Mouse (Mus musculus): ENCODE results near the gene Dync1li1. TPM values are rescaled to one million over a fixed set of nuclear protein-coding genes. Genes with fewer than 3 reads are reported as not detected.

Gene Dync1li1
- polyA plus RNA-seq, 1 experiment from 2014 or later: 122 TPM

- H3K27ac ChIP-seq: no peak overlapping the region
- no peaks in the 10 kb centered on the region for H3K9me3 ChIP-seq
- H3K27me3 ChIP-seq (ENCODE audit: insufficient read depth, poor library complexity, severe bottlenecking): no peaks in the 10 kb centered on the region
- H3K4me3 ChIP-seq: no peak overlapping the region
- 0 out of 2 replicates have a peak, but pooled peaks cover 3% of the 10 kb centered on the region for H3K4me1 ChIP-seq (replicated peaks)
- 87% methylated on average over 2 of the region's 2 CpGs for WGBS
- H3K36me3 ChIP-seq: peaks cover 59% of the 10 kb centered on the region
- no peak for DNase-seq (ENCODE audit: low spot score)
These were observed 54.1 kb downstream of the Dync1li1 start for GRCm38 (mm10) chr9:114742731-114743130.

- Histone ChIP-seq H3K4me1 (replicated peaks) (0 out of 2 replicates have a peak, but pooled peaks cover 3% of the 10 kb centered on the region), H3K9me3 (no peaks in the 10 kb centered on the region), H3K36me3 (peaks cover 71% of the 10 kb centered on the region), H3K27me3 (ENCODE audit: insufficient read depth, poor library complexity, severe bottlenecking) (no peaks in the 10 kb centered on the region), H3K27ac (no peak overlapping the region), H3K4me3 (no peak overlapping the region)
- WGBS: 92% methylated on average over 4 of the region's 4 CpGs
- DNase-seq (ENCODE audit: low spot score): no peak
These were observed 56.6 kb downstream of the Dync1li1 start for GRCm38 (mm10) chr9:114745163-114745562.

DNA sequence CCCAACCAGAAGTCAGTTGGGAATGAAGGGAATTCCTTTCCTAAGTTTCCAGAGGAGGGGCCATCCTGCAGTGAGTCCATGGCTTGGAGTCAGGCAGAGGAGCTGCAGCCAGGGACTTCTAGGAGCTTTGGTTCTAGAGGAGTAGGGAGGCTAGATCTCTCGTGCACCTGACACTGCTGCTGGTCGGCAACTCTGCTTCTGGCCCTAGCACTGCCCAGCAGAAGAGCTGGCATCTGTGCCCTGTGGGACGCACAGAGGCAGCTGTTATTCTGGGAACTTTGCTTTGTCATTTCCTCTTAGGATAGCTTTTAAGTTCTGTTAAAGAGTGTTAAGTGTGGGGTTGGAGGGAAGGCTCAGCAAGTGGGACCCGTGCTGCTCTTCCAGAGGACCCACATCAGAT lies 57.1 kb downstream of the Dync1li1 start:
- H3K27ac ChIP-seq: no peak overlapping the region
- no peak overlapping the region for H3K4me3 ChIP-seq
- DNase-seq (ENCODE audit: low spot score): no peak
- peaks cover 71% of the 10 kb centered on the region for H3K36me3 ChIP-seq
- H3K4me1 ChIP-seq (replicated peaks): 0 out of 2 replicates have a peak, but pooled peaks cover 3% of the 10 kb centered on the region
- no peaks in the 10 kb centered on the region for H3K27me3 ChIP-seq (ENCODE audit: insufficient read depth, poor library complexity, severe bottlenecking)
- 86% methylated on average over 4 of the region's 4 CpGs for WGBS
- H3K9me3 ChIP-seq: no peaks in the 10 kb centered on the region

- Histone ChIP-seq H3K4me1 (replicated peaks) (0 out of 2 replicates have a peak, but pooled peaks cover 3% of the 10 kb centered on the region), H3K9me3 (no peaks in the 10 kb centered on the region), H3K4me3 (no peak overlapping the region), H3K27me3 (ENCODE audit: insufficient read depth, poor library complexity, severe bottlenecking) (no peaks in the 10 kb centered on the region), H3K36me3 (peaks cover 64% of the 10 kb centered on the region), H3K27ac (no peak overlapping the region)
- no peak for DNase-seq (ENCODE audit: low spot score)
- 88% methylated on average over 10 of the region's 10 CpGs for WGBS
These were observed 58.4 kb downstream of the Dync1li1 start for GRCm38 (mm10) chr9:114747012-114747411.

DNA sequence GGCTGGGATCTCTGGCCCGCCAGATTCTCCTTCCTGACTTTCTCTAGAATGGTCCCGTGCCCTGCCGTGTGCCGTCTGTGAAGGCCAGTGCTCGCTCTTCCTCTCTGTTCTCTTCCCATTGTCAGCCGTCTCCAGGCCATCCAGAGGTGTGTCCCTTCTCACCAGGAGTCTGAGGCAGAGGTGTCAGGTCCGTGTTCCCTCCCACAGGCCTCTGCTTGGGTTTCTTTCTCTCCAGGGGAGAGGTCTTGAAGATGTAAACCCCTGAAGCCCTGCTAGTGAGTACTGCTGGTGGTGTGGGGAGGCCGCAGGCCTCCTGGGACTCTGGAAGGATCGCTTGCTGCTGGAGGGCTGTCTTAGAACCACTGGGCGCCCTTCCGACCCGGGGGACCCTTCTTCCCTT lies 58.9 kb downstream of the Dync1li1 start:
- DNase-seq (ENCODE audit: low spot score): no peak
- 86% methylated on average over 12 of the region's 12 CpGs for WGBS
- H3K9me3 ChIP-seq: no peaks in the 10 kb centered on the region

DNA sequence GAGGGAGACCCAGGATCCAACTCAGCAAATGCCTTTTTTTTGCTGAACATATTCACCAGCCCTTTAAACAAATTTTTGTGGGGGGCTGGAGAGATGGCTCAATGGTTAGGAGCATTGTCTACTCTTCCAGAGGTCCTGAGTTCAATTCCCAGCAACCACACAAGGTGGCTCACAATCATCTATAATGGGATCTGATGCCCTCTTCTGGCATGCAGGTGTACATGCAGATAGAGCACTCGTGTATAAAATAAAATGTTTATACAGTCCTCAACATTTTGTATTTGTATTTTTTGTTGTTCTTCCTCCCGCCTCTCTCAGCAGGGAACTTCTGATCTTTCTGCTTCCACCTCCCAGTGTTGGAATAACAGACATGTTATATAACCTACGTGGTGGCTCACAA lies 63.0 kb downstream of the Dync1li1 start:
- no peaks in the 10 kb centered on the region for H3K9me3 ChIP-seq
- H3K4me1 ChIP-seq (replicated peaks): peaks cover 12% of the 10 kb centered on the region
- no peak overlapping the region for H3K27ac ChIP-seq
- WGBS: 79% methylated on average over 3 of the region's 3 CpGs
- no peak for DNase-seq (ENCODE audit: low spot score)
- H3K36me3 ChIP-seq: peaks cover 56% of the 10 kb centered on the region
- H3K27me3 ChIP-seq (ENCODE audit: insufficient read depth, poor library complexity, severe bottlenecking): no peaks in the 10 kb centered on the region
- no peak overlapping the region for H3K4me3 ChIP-seq

More for the DNA sequence above, 58.9 kb downstream of the Dync1li1 start:
- H3K36me3 ChIP-seq: peaks cover 61% of the 10 kb centered on the region
- no peaks in the 10 kb centered on the region for H3K27me3 ChIP-seq (ENCODE audit: insufficient read depth, poor library complexity, severe bottlenecking)
- H3K4me1 ChIP-seq (replicated peaks): peaks cover 5% of the 10 kb centered on the region
- H3K4me3 ChIP-seq: no peak overlapping the region
- H3K27ac ChIP-seq: no peak overlapping the region

DNA sequence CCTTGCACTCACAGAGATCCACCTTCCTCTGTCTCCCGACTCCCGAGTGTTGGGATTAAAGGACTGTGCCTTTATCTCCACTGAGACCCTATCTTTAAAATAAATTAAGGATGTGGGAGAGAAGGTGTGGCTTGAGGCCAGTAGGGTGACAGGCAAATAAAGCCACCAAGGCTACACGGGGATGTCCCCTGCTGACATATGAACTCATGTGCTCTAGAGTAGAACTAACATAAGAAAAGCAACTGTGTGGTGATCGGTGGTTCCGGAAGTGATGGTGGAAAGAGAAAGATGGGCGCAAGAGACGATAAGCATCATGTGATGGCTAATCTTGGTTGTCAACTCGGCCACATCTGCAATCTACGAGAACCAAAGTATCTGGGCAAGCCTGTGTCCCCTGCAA lies 63.7 kb downstream of the Dync1li1 start:
- peak overlapping the region; percentile 56; the same call in 1 of the 2 replicates for H3K4me3 ChIP-seq
- peaks cover 12% of the 10 kb centered on the region for H3K4me1 ChIP-seq (replicated peaks)
- no peaks in the 10 kb centered on the region for H3K9me3 ChIP-seq
- 78% methylated on average over 9 of the region's 9 CpGs for WGBS
- H3K27me3 ChIP-seq (ENCODE audit: insufficient read depth, poor library complexity, severe bottlenecking): no peaks in the 10 kb centered on the region
- no peak overlapping the region for H3K27ac ChIP-seq
- no peak for DNase-seq (ENCODE audit: low spot score)
- peaks cover 56% of the 10 kb centered on the region for H3K36me3 ChIP-seq

- H3K36me3 ChIP-seq: peaks cover 55% of the 10 kb centered on the region
- H3K27ac ChIP-seq: peak overlapping the region; percentile 76
- H3K27me3 ChIP-seq (ENCODE audit: insufficient read depth, poor library complexity, severe bottlenecking): no peaks in the 10 kb centered on the region
- H3K9me3 ChIP-seq: no peaks in the 10 kb centered on the region
- peaks cover 12% of the 10 kb centered on the region for H3K4me1 ChIP-seq (replicated peaks)
- peak overlapping the region; percentile 56 for H3K4me3 ChIP-seq
- 10% methylated on average over 36 of the region's 36 CpGs for WGBS
- peak; percentile 88 for DNase-seq (ENCODE audit: low spot score)
These were observed 64.4 kb downstream of the Dync1li1 start for GRCm38 (mm10) chr9:114752863-114753484.

DNA sequence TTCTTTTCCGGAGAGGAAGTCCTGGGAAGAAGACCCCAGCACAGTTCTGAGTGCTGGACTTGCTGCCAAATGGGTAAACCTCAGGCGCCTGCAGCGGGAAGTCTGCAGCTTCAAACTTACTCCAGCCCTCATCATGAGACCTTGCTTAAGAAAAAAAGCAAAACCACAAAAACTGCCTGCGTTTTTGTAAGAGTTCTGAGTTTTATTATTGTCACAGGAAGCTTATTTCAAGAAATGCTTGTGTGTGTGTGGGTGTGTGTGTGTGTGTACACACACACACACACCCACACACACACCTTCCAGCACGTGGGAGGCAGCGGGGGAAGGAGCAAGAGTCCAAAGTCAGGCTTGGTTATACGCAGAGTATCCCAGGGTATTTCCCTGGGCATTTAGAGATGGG lies 69.7 kb downstream of the Dync1li1 start:
- Histone ChIP-seq H3K4me3 (no peak overlapping the region), H3K4me1 (replicated peaks) (peaks cover 1% of the 10 kb centered on the region), H3K9me3 (no peaks in the 10 kb centered on the region), H3K27me3 (ENCODE audit: insufficient read depth, poor library complexity, severe bottlenecking) (no peaks in the 10 kb centered on the region), H3K27ac (no peak overlapping the region), H3K36me3 (peaks cover 82% of the 10 kb centered on the region)
- WGBS: 84% methylated on average over 7 of the region's 7 CpGs
- no peak for DNase-seq (ENCODE audit: low spot score)

- Histone ChIP-seq H3K9me3 (no peaks in the 10 kb centered on the region), H3K36me3 (peaks cover 84% of the 10 kb centered on the region), H3K4me3 (no peak overlapping the region), H3K4me1 (replicated peaks) (no peaks in the 10 kb centered on the region), H3K27ac (no peak overlapping the region), H3K27me3 (ENCODE audit: insufficient read depth, poor library complexity, severe bottlenecking) (no peaks in the 10 kb centered on the region)
- DNase-seq (ENCODE audit: low spot score): no peak
- WGBS: 89% methylated on average over 5 of the region's 5 CpGs
These were observed 70.2 kb downstream of the Dync1li1 start for GRCm38 (mm10) chr9:114758801-114759200.

GRCm38 (mm10) chr9:114759886-114760285 lies 71.3 kb downstream of the Dync1li1 start:
- DNase-seq (ENCODE audit: low spot score): no peak
- H3K4me3 ChIP-seq: no peak overlapping the region
- WGBS: 85% methylated on average over 4 of the region's 4 CpGs
- H3K9me3 ChIP-seq: no peaks in the 10 kb centered on the region
- H3K36me3 ChIP-seq: peaks cover 80% of the 10 kb centered on the region
- H3K4me1 ChIP-seq (replicated peaks): no peaks in the 10 kb centered on the region
- no peak overlapping the region for H3K27ac ChIP-seq
- H3K27me3 ChIP-seq (ENCODE audit: insufficient read depth, poor library complexity, severe bottlenecking): no peaks in the 10 kb centered on the region

DNA sequence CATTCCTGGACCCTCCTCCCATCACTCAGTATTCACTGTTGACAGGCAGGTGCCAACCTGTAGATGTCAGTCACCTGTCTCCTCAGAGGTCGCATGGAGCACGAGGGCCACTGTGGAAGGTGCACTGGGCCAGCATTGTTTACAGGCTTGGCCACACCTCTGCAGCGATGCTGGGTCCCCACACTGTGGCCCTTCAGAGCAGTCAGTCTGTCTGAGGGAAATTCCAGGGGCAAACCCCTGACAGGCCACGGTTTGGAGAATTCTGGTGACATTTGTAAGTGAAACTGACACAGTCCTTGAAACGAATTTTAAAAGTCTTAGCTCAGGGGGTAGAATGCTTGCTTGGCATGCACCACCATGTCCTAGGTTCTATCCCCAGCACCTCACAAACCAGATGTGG lies 71.8 kb downstream of the Dync1li1 start:
- Histone ChIP-seq H3K9me3 (no peaks in the 10 kb centered on the region), H3K36me3 (peaks cover 77% of the 10 kb centered on the region)

GRCm38 (mm10) chr9:114761848-114762247 lies 73.3 kb downstream of the Dync1li1 start:
- Histone ChIP-seq H3K36me3 (peaks cover 74% of the 10 kb centered on the region), H3K4me3 (no peak overlapping the region), H3K4me1 (replicated peaks) (peaks cover 3% of the 10 kb centered on the region; the same call in 1 of the 2 replicates), H3K27me3 (ENCODE audit: insufficient read depth, poor library complexity, severe bottlenecking) (no peaks in the 10 kb centered on the region), H3K27ac (no peak overlapping the region), H3K9me3 (no peaks in the 10 kb centered on the region)
- WGBS: 73% methylated on average over 11 of the region's 11 CpGs
- no peak for DNase-seq (ENCODE audit: low spot score)

More for the DNA sequence above, 71.8 kb downstream of the Dync1li1 start:
- Histone ChIP-seq H3K4me3 (no peak overlapping the region), H3K27me3 (ENCODE audit: insufficient read depth, poor library complexity, severe bottlenecking) (no peaks in the 10 kb centered on the region), H3K27ac (no peak overlapping the region), H3K4me1 (replicated peaks) (no peaks in the 10 kb centered on the region)
- no peak for DNase-seq (ENCODE audit: low spot score)
- WGBS: 78% methylated on average over 5 of the region's 5 CpGs

Measured in hindbrain, embryonic 10.5 days (tissue).